Mouse (Mus musculus) olfactory bulb, adult 2 months (tissue): ENCODE data around the gene Cdk5rap3. TPM values are rescaled to one million over a fixed set of nuclear protein-coding genes. Genes with fewer than 3 reads are reported as not detected.
A peak's percentile ranks its signal among the peaks of the same experiment; 100 is the strongest.

Experiments
- H3K27ac ChIP-seq: fragments of 200-500 bp; 2 replicates; pipeline ENCODE4 v1.5.1; 2012; ENCODE audit warnings: low read depth, low read length; ENCODE audit not compliant: insufficient read depth
- H3K4me1 ChIP-seq: fragments of 200-500 bp; 2 replicates; pipeline ENCODE4 v1.6.1; 2012; ENCODE audit warnings: low read length; ENCODE audit not compliant: control insufficient read depth, insufficient read depth
- H3K4me3 ChIP-seq: fragments of 200-500 bp; 2 replicates; pipeline ENCODE4 v1.5.1; 2012; ENCODE audit warnings: mild to moderate bottlenecking, low read depth, low read length, moderate library complexity; ENCODE audit not compliant: insufficient read depth
- CTCF ChIP-seq: fragments of 200-500 bp; IDR thresholded peaks from 2 replicates; pipeline ENCODE4 v1.5.1; 2012; ENCODE audit warnings: low read depth, mild to moderate bottlenecking, low read length, moderate library complexity; ENCODE audit not compliant: insufficient read depth
- POLR2A ChIP-seq: fragments of 200-500 bp; IDR thresholded peaks from 2 replicates; pipeline ENCODE4 v1.6.1; 2012; ENCODE audit warnings: mild to moderate bottlenecking, low read depth, low read length, moderate library complexity; ENCODE audit not compliant: insufficient read depth
- WGBS: fragments of 180-500 bp; shearing (Covaris S2); methylation state at CpG from one replicate; pipeline ENCODE4 v1.1.7; 2018; 5-methylcytosine and 5-hydroxymethylcytosine counted together
- polyA plus RNA-seq: library from polyadenylated mRNA; stranded (reverse); fragments of >200 nt; gene quantifications from 2 replicates; pipeline ENCODE4 v1.2.4, GENCODE M21; 2012; ENCODE audit warnings: low replicate concordance; ENCODE audit not compliant: missing spikeins, insufficient read depth, insufficient read length

Cdk5rap3 gene
- polyA plus RNA-seq, 1 experiment, result not detected

DNA sequence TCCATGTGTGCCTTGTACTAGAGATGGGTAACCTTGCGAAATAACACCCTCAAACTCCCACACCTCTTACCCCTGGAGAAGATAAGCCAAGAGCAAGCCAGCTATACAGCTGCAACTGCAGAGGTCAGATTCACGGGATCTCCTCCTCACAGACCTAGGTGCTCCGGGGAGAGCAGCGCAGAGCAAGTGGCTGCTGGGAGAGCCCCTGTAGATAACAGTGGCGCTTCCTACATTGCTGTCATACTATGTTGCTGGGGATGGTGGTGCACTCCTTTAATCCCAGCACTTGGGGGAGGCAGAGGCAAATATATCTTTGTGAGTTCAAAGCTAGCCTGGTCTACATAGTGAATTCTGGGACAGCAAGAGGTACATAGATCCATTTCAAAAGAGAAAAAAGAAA, 10.3 kb upstream of the Cdk5rap3 start:
- H3K27ac ChIP-seq, result no peak overlapping the region
- TF ChIP-seq POLR2A (no peak), CTCF (no peak)
- H3K4me1 ChIP-seq, result no peaks in the 10 kb centered on the region
- WGBS, result 89% methylated on average over 5 of the region's 5 CpGs
- H3K4me3 ChIP-seq, result no peak overlapping the region

DNA sequence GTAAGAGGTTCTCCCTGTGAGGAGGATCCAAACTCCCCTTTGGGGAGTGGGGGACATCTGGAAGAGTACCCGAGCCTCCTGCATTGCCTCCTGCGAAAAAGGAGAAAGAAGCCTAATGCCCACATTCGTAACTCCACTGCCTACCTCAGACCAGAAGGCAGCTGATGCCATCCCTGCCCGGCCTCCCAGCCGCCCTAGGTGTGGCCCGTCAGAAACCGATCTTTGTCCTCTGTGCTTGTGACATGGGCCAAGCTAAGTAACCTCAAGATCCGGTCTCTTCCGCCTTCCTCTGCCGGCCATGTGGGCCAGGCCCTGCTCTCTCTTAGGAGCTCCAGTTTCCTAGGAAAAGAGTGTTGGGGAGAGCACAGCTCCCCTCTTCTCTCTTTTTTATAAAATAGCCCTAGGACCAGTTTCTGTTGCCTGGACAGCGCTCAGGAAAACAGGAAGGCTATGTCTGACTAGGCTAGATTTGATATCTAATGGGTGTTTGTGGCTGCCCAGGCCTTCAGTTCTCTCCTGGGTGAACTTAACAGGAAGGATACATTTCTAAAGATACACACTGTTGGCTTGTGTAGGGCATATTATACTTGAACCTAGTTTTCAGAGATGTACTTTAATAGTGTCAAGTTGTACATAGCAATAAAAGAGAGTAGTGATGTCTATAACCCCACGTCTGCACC, 9.3 kb upstream of the Cdk5rap3 start:
- TF ChIP-seq CTCF, result no peak
- no peak for TF ChIP-seq POLR2A

GRCm38 (mm10) chr11:96924861-96925260, 8.6 kb upstream of the Cdk5rap3 start:
- TF ChIP-seq POLR2A (no peak), CTCF (no peak)
- no peaks in the 10 kb centered on the region for H3K4me1 ChIP-seq
- WGBS, result 88% methylated on average over 11 of the region's 11 CpGs
- no peak overlapping the region for H3K4me3 ChIP-seq
- H3K27ac ChIP-seq, result no peak overlapping the region

More for the DNA sequence above, 9.3 kb upstream of the Cdk5rap3 start:
- Histone ChIP-seq H3K4me3 (no peak overlapping the region), H3K27ac (no peak overlapping the region), H3K4me1 (no peaks in the 10 kb centered on the region)
- WGBS, result 93% methylated on average over 12 of the region's 12 CpGs

GRCm38 (mm10) chr11:96919003-96919402, 2.7 kb upstream of the Cdk5rap3 start:
- H3K4me1 ChIP-seq, result no peaks in the 10 kb centered on the region
- H3K4me3 ChIP-seq, result no peak overlapping the region
- H3K27ac ChIP-seq, result no peak overlapping the region
- WGBS, result 62% methylated on average over 6 of the region's 6 CpGs
- TF ChIP-seq POLR2A (no peak), CTCF (no peak)

GRCm38 (mm10) chr11:96917415-96917814, 1.1 kb upstream of the Cdk5rap3 start:
- no peaks in the 10 kb centered on the region for H3K4me1 ChIP-seq
- TF ChIP-seq POLR2A (no peak), CTCF (no peak)
- no peak overlapping the region for H3K4me3 ChIP-seq
- WGBS, result 92% methylated on average over 6 of the region's 6 CpGs
- no peak overlapping the region for H3K27ac ChIP-seq

GRCm38 (mm10) chr11:96916885-96917396, 645 bp upstream of the Cdk5rap3 start:
- H3K27ac ChIP-seq, result no peak overlapping the region

DNA sequence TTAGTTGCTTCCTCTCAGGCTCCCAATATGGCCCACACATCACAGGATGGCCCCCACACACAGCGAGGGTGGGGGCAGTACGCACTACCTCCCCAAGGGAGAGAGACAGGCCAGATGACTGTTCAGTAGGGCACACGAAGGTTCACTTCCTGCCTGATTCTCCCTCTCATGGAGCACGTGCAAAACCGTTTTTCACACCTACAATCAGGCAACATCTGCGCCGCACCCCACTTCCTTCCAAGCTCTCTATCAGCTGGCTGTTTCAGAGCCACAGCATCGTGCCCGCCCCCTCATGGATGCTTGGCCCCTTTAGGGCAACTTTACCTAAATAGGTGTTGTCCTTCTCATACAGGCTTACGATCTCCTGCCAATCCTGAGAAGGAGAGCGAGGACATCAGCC, 3.6 kb downstream of the Cdk5rap3 start:
- no peaks in the 10 kb centered on the region for H3K4me1 ChIP-seq
- no peak for TF ChIP-seq CTCF
- TF ChIP-seq POLR2A, result no peak
- H3K4me3 ChIP-seq, result no peak overlapping the region
- no peak overlapping the region for H3K27ac ChIP-seq
- WGBS, result 85% methylated on average over 11 of the region's 11 CpGs

More at GRCm38 (mm10) chr11:96916885-96917396, 645 bp upstream of the Cdk5rap3 start:
- Histone ChIP-seq H3K4me3 (no peak overlapping the region; the same call in 1 of the 2 replicates), H3K4me1 (no peaks in the 10 kb centered on the region)
- TF ChIP-seq POLR2A (no peak), CTCF (no peak)
- 29% methylated on average over 13 of the region's 13 CpGs for WGBS

DNA sequence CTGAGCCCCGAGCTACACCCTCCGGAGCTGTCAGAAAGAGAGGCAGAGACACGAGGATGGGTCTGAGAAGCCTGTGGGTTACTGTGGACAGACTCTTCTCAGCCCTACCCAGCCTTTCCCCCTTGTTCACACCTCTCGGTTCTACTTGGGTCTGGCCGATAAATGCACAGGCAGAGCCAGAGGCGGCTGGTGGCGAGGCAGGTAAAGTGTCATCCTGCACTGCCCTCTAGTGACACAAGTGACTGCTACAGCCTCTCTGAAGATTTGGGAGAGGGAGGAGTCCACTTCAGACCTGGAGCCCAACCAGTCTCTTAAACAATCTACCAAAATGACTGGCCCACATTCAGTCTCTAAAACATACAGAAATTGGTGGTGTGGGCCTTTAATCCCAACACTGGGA, 6.3 kb downstream of the Cdk5rap3 start:
- Histone ChIP-seq H3K27ac (no peak overlapping the region), H3K4me1 (0 out of 2 replicates have a peak, but pooled peaks cover 6% of the 10 kb centered on the region), H3K4me3 (no peak overlapping the region)
- TF ChIP-seq CTCF (peak; percentile 79), POLR2A (no peak)
- 25% methylated on average over 7 of the region's 7 CpGs for WGBS

- H3K4me3 ChIP-seq, result no peak overlapping the region
- H3K4me1 ChIP-seq, result 0 out of 2 replicates have a peak, but pooled peaks cover 6% of the 10 kb centered on the region
- TF ChIP-seq CTCF (no peak), POLR2A (no peak)
- no peak overlapping the region for H3K27ac ChIP-seq
- 97% methylated on average over 12 of the region's 12 CpGs for WGBS
Observed at GRCm38 (mm10) chr11:96908594-96908993, 7.7 kb downstream of the Cdk5rap3 start.
